In genomic region chr13:107530392-107530791, GRCm38 (mm10) we compare ENCODE assay signal across 16 mouse cellular contexts.
DNase-seq lines count a peak whose midpoint lies in the region.
"Had no signal": no experiment of that assay in that cellular context is flagged by ENCODE, and none has a peak within 500 bp of the region (broad histone marks: within the 10 kb centered on the region; RNA-seq: fewer than 3 reads in every experiment).

No protein-coding gene starts in this region.

- DNase-seq in kidney, adult 9 months: peak; percentile 9
- no peak for DNase-seq in kidney, postnatal 10 days
- DNase-seq in Muller cell, postnatal 12 days (ENCODE audit: inconsistent ontology term): peak; percentile 32
- peak; percentile 3 for DNase-seq in adipocyte (ENCODE audit: low spot score)
- DNase-seq in lung, postnatal 25 days (ENCODE audit: low spot score): peak; percentile 51
- no peak for DNase-seq in layer of hippocampus, adult 9-11 months
- DNase-seq in spleen, postnatal 4 days (ENCODE audit: low spot score in 2 of 2): no peak
- DNase-seq: adrenal gland, postnatal 10 days; cerebellum, adult 2 months; cerebellum, postnatal 36 days; gastrocnemius, postnatal 10 days; kidney, adult 18-20 months; kidney, postnatal 4 days; right cerebral cortex, postnatal 14 days; spleen, adult 18-20 months; thymus, postnatal 25 days had no signal

Comparison
In these comparisons a context has a peak if more than half of its experiments do, and no peak if none do; other contexts are left out.
1. DNase-seq: peak in kidney, adult 9 months (single experiment), Muller cell, postnatal 12 days (single experiment), adipocyte (single experiment) and lung, postnatal 25 days (single experiment); none in kidney, postnatal 10 days (single experiment), layer of hippocampus, adult 9-11 months (single experiment) and spleen, postnatal 4 days (0 of 2).